Mouse (Mus musculus): Measurements from ENCODE around the gene Rasgrp3. TPM values are rescaled to one million over a fixed set of nuclear protein-coding genes. Genes with fewer than 3 reads are reported as not detected.

Gene Rasgrp3
- polyA plus RNA-seq, 1 experiment from 2014 or later: 19.4 TPM

GRCm38 (mm10) chr17:75544262-75544661 lies 108.6 kb downstream of the Rasgrp3 start:
- H3K27me3 ChIP-seq (replicated peaks; ENCODE audit: control insufficient read depth, insufficient read depth, low read length): no peaks in the 10 kb centered on the region
- H3K36me3 ChIP-seq (ENCODE audit: control insufficient read depth, insufficient read depth, low read length): peaks cover 62% of the 10 kb centered on the region
- no peak for ATAC-seq (replicated peaks; ENCODE audit: low FRiP score, low TSS enrichment, low read depth)
- H3K4me1 ChIP-seq (replicated peaks; ENCODE audit: control insufficient read depth, insufficient read depth, low read length): no peaks in the 10 kb centered on the region
- no peak overlapping the region for H3K4me2 ChIP-seq (ENCODE audit: low read length)
- no peak overlapping the region for H3K27ac ChIP-seq (ENCODE audit: low read depth)
- H3K4me3 ChIP-seq (ENCODE audit: low read depth, low read length): no peak overlapping the region
- no peaks in the 10 kb centered on the region for H3K9me3 ChIP-seq (ENCODE audit: control insufficient read depth, low read length)
- H3K9ac ChIP-seq (ENCODE audit: low read length): no peak overlapping the region
- DNase-seq (ENCODE audit: low spot score): no peak
- 82% methylated on average over 7 of the region's 7 CpGs for WGBS

GRCm38 (mm10) chr17:75550771-75551413 lies 115.2 kb downstream of the Rasgrp3 start:
- DNase-seq (ENCODE audit: low spot score) (peak; percentile 59), ATAC-seq (replicated peaks; ENCODE audit: low FRiP score, low TSS enrichment, low read depth) (0 out of 2 replicates have a peak, but pooled peaks have one; percentile 1)
- no peak overlapping the region for H3K27ac ChIP-seq (ENCODE audit: low read depth)

GRCm38 (mm10) chr17:75551512-75552400 lies 116.1 kb downstream of the Rasgrp3 start, which contains the start of gene Fam98a:
Fam98a (minus strand) TSS chr17:75551946.
- peaks cover 9% of the 10 kb centered on the region for H3K36me3 ChIP-seq (ENCODE audit: control insufficient read depth, insufficient read depth, low read length)
- DNase-seq (ENCODE audit: low spot score) (peak; percentile 97), ATAC-seq (replicated peaks; ENCODE audit: low FRiP score, low TSS enrichment, low read depth) (peak; percentile 98)
- no peaks in the 10 kb centered on the region for H3K4me1 ChIP-seq (replicated peaks; ENCODE audit: control insufficient read depth, insufficient read depth, low read length)
- H3K27ac ChIP-seq (ENCODE audit: low read depth): peak within 1 kb of the TSS; percentile 59; the same call in 1 of the 2 replicates
- H3K27me3 ChIP-seq (replicated peaks; ENCODE audit: control insufficient read depth, insufficient read depth, low read length): no peaks in the 10 kb centered on the region
- WGBS: under 1% methylated on average over 56 of the region's 56 CpGs
- no peaks in the 10 kb centered on the region for H3K9me3 ChIP-seq (ENCODE audit: control insufficient read depth, low read length)
- peak within 1 kb of the TSS; percentile 72 for H3K4me3 ChIP-seq (ENCODE audit: low read depth, low read length)
- peak within 1 kb of the TSS; percentile 69 for H3K4me2 ChIP-seq (ENCODE audit: low read length)
- peak within 1 kb of the TSS; percentile 76 for H3K9ac ChIP-seq (ENCODE audit: low read length)

More at GRCm38 (mm10) chr17:75550771-75551413, 115.2 kb downstream of the Rasgrp3 start:
- H3K9ac ChIP-seq (ENCODE audit: low read length): peak overlapping the region; percentile 76
- H3K4me3 ChIP-seq (ENCODE audit: low read depth, low read length): peak overlapping the region; percentile 72
- peak overlapping the region; percentile 69 for H3K4me2 ChIP-seq (ENCODE audit: low read length)
- H3K27me3 ChIP-seq (replicated peaks; ENCODE audit: control insufficient read depth, insufficient read depth, low read length): no peaks in the 10 kb centered on the region
- peaks cover 17% of the 10 kb centered on the region for H3K36me3 ChIP-seq (ENCODE audit: control insufficient read depth, insufficient read depth, low read length)
- no peaks in the 10 kb centered on the region for H3K4me1 ChIP-seq (replicated peaks; ENCODE audit: control insufficient read depth, insufficient read depth, low read length)
- 39% methylated on average over 11 of the region's 11 CpGs for WGBS
- no peaks in the 10 kb centered on the region for H3K9me3 ChIP-seq (ENCODE audit: control insufficient read depth, low read length)

- Histone ChIP-seq H3K27ac (ENCODE audit: low read depth) (no peak overlapping the region), H3K9ac (ENCODE audit: low read length) (no peak overlapping the region), H3K27me3 (replicated peaks; ENCODE audit: control insufficient read depth, insufficient read depth, low read length) (no peaks in the 10 kb centered on the region), H3K36me3 (ENCODE audit: control insufficient read depth, insufficient read depth, low read length) (no peaks in the 10 kb centered on the region), H3K4me1 (replicated peaks; ENCODE audit: control insufficient read depth, insufficient read depth, low read length) (no peaks in the 10 kb centered on the region), H3K9me3 (ENCODE audit: control insufficient read depth, low read length) (0 out of 2 replicates have a peak, but pooled peaks cover 4% of the 10 kb centered on the region), H3K4me3 (ENCODE audit: low read depth, low read length) (no peak overlapping the region), H3K4me2 (ENCODE audit: low read length) (no peak overlapping the region)
- ATAC-seq (replicated peaks; ENCODE audit: low FRiP score, low TSS enrichment, low read depth) (no peak), DNase-seq (ENCODE audit: low spot score) (no peak)
- WGBS: 27% methylated on average over 3 of the region's 3 CpGs
These were observed 121.3 kb downstream of the Rasgrp3 start for GRCm38 (mm10) chr17:75557031-75557430.

- Histone ChIP-seq H3K9ac (ENCODE audit: low read length) (no peak overlapping the region), H3K4me3 (ENCODE audit: low read depth, low read length) (no peak overlapping the region), H3K4me1 (replicated peaks; ENCODE audit: control insufficient read depth, insufficient read depth, low read length) (no peaks in the 10 kb centered on the region), H3K27ac (ENCODE audit: low read depth) (no peak overlapping the region), H3K27me3 (replicated peaks; ENCODE audit: control insufficient read depth, insufficient read depth, low read length) (no peaks in the 10 kb centered on the region), H3K4me2 (ENCODE audit: low read length) (no peak overlapping the region), H3K36me3 (ENCODE audit: control insufficient read depth, insufficient read depth, low read length) (no peaks in the 10 kb centered on the region), H3K9me3 (ENCODE audit: control insufficient read depth, low read length) (0 out of 2 replicates have a peak, but pooled peaks cover 6% of the 10 kb centered on the region)
- DNase-seq (ENCODE audit: low spot score): no peak
- 92% methylated on average over 2 of the region's 2 CpGs for WGBS
- no peak for ATAC-seq (replicated peaks; ENCODE audit: low FRiP score, low TSS enrichment, low read depth)
These were observed 122.3 kb downstream of the Rasgrp3 start for GRCm38 (mm10) chr17:75558041-75558440.

- WGBS: 45% methylated on average over 7 of the region's 7 CpGs
- H3K9me3 ChIP-seq (ENCODE audit: control insufficient read depth, low read length): no peaks in the 10 kb centered on the region
- H3K4me1 ChIP-seq (replicated peaks; ENCODE audit: control insufficient read depth, insufficient read depth, low read length): no peaks in the 10 kb centered on the region
- H3K27ac ChIP-seq (ENCODE audit: low read depth): no peak overlapping the region
- ATAC-seq (replicated peaks; ENCODE audit: low FRiP score, low TSS enrichment, low read depth) (no peak), DNase-seq (ENCODE audit: low spot score) (no peak)
- no peaks in the 10 kb centered on the region for H3K36me3 ChIP-seq (ENCODE audit: control insufficient read depth, insufficient read depth, low read length)
- H3K4me2 ChIP-seq (ENCODE audit: low read length): no peak overlapping the region
- H3K4me3 ChIP-seq (ENCODE audit: low read depth, low read length): no peak overlapping the region
- no peak overlapping the region for H3K9ac ChIP-seq (ENCODE audit: low read length)
- no peaks in the 10 kb centered on the region for H3K27me3 ChIP-seq (replicated peaks; ENCODE audit: control insufficient read depth, insufficient read depth, low read length)
These were observed 139.9 kb downstream of the Rasgrp3 start for GRCm38 (mm10) chr17:75575608-75576007.

Other genes starting within 250 kb of the Rasgrp3 start
- 7.3 and 8.3 TPM in 2 replicates for gene Fam98a, start 116.0 kb downstream of the Rasgrp3 start, polyA plus RNA-seq (2014; fragmentation: Nextera tagmentation; extraction: Ambion mirVana)

Data from intestine, embryonic 14.5 days (tissue).